1 mouse cellular context compared by ENCODE assay signal in the genomic region with DNA sequence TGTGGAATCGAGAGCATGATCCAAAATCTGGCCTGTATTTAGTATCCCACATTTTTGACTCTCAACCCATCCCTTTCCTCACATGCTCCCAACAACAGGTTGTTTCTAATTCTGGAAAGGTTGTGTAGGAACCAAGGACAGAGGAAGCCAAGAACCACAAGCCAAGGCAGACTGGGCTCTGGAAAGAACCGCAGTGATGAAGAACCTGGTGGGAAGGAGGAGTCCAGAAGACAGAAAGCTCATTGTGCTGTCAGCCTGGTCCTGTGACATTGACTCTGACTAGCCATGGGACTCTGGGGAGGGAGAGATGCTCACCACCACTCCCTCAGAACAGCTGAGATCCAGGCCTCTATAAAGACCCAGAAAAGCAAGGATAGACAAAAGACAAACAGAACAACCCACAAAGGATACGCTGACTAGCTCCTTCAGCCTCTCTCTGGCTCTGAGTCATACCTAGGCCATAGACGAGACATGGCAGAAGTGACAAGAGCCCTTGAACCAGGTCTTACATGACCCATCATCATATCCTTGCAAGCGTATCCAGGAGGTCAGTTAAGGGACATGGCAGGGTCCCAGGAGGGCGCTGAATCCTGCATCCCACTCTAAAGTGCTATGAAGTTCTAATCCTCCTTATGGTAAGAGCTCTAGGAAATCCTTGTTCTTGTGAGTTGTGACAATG.
A peak's percentile ranks its signal among the peaks of the same experiment; 100 is the strongest.
TF ChIP-seq lines count a peak whose summit lies in the region.

No protein-coding gene starts in this region.

TF ChIP-seq in myocyte, 11 proteins besides CTCF, POLR2A, EP300 and RAD21:
- TF ChIP-seq MAX (IDR thresholded peaks at IDR 0.05; ENCODE audit: low read depth), result no peak
- TF ChIP-seq MYOD1 (IDR thresholded peaks at IDR 0.05; ENCODE audit: control insufficient read depth in 1 of 3, insufficient read length in 2 of 3, low read depth in 2 of 3), result peak in 2 of 3 experiments; percentile 36 to 37
- TF ChIP-seq CEBPB (IDR thresholded peaks at IDR 0.05; ENCODE audit: insufficient read depth, poor library complexity, severe bottlenecking), result no peak
- no peak for TF ChIP-seq SRF (IDR thresholded peaks at IDR 0.05; ENCODE audit: control insufficient read depth, insufficient read length, low read depth)
- TF ChIP-seq E2F4 (IDR thresholded peaks at IDR 0.05; ENCODE audit: insufficient read depth), result no peak
- TF ChIP-seq MYOG (IDR thresholded peaks at IDR 0.05; ENCODE audit: control insufficient read depth in 1 of 3, insufficient read depth in 1 of 3, insufficient read length in 2 of 3, low read depth in 2 of 3), result peak in 2 of 3 experiments; percentile 37 to 52
- no peak for TF ChIP-seq REST (IDR thresholded peaks at IDR 0.05; ENCODE audit: insufficient read depth, insufficient read length)
- TF ChIP-seq USF1 (IDR thresholded peaks at IDR 0.05; ENCODE audit: low read depth), result no peak
- no peak for TF ChIP-seq TCF12 (IDR thresholded peaks at IDR 0.05; ENCODE audit: insufficient read depth, poor library complexity, severe bottlenecking)
- peak; percentile 25 for TF ChIP-seq POLR2AphosphoS2 (IDR thresholded peaks at IDR 0.05; ENCODE audit: insufficient read length, low read depth)
- no peak for TF ChIP-seq TCF3 (IDR thresholded peaks at IDR 0.05; ENCODE audit: insufficient read length, low read depth)
